In genomic region chr11:60161146-60161874, GRCm38 (mm10) we compare ENCODE assay signal across 8 mouse cellular contexts. TPM values are rescaled to one million over a fixed set of nuclear protein-coding genes. Genes with fewer than 3 reads are reported as not detected.
DNase-seq lines count a peak whose midpoint lies in the region; ATAC-seq and TF ChIP-seq lines count a peak whose summit lies in the region.
"Had no signal": no experiment of that assay in that cellular context is flagged by ENCODE, and none has a peak within 500 bp of the region (broad histone marks: within the 10 kb centered on the region; RNA-seq: fewer than 3 reads in every experiment).

No protein-coding gene starts in this region.

- H3K4me1 ChIP-seq in ES-Bruce4 (ENCODE audit: control insufficient read depth, insufficient read depth, low read length), result peaks cover 11% of the 10 kb centered on the region
- peaks cover 55% of the 10 kb centered on the region for H3K4me1 ChIP-seq in hindbrain, embryonic 12.5 days
- H3K4me1 ChIP-seq in neural tube, embryonic 14.5 days (ENCODE audit: control insufficient read depth, insufficient read depth, low read length), result peaks cover 33% of the 10 kb centered on the region

- H3K4me2 ChIP-seq in hindbrain, embryonic 12.5 days (replicated peaks), result no peak overlapping the region
- H3K4me2 ChIP-seq in neural tube, embryonic 14.5 days (ENCODE audit: low read depth, low read length), result no peak overlapping the region

- no peaks in the 10 kb centered on the region for H3K27me3 ChIP-seq in ES-Bruce4 (ENCODE audit: control insufficient read depth, insufficient read depth, low read length, poor library complexity, severe bottlenecking)
- no peaks in the 10 kb centered on the region for H3K27me3 ChIP-seq in hindbrain, embryonic 12.5 days
- no peaks in the 10 kb centered on the region for H3K27me3 ChIP-seq in neural tube, embryonic 14.5 days (ENCODE audit: control insufficient read depth, insufficient read depth, low read length)

- WGBS in hindbrain, embryonic 12.5 days, result 57% methylated on average over 9 of the region's 9 CpGs
- 50% methylated on average over 9 of the region's 9 CpGs for WGBS in neural tube, embryonic 14.5 days

- TF ChIP-seq EP300 in ES-Bruce4 (IDR thresholded peaks at IDR 0.05; ENCODE audit: insufficient read depth, low read depth, low read length), result peak; percentile 93

- H3K4me3 ChIP-seq in ES-Bruce4 (ENCODE audit: low read depth, low read length), result no peak overlapping the region
- no peak overlapping the region for H3K4me3 ChIP-seq in hindbrain, embryonic 12.5 days
- H3K4me3 ChIP-seq in neural tube, embryonic 14.5 days (ENCODE audit: low read depth, low read length), result no peak overlapping the region

- no peak overlapping the region for H3K9ac ChIP-seq in ES-Bruce4 (ENCODE audit: low read depth, poor library complexity, severe bottlenecking)
- no peak overlapping the region; the same call in 1 of the 2 replicates for H3K9ac ChIP-seq in hindbrain, embryonic 12.5 days
- no peak overlapping the region for H3K9ac ChIP-seq in neural tube, embryonic 14.5 days (replicated peaks; ENCODE audit: low read depth, low read length)

- no peak for TF ChIP-seq POLR2A in ES-Bruce4 (IDR thresholded peaks at IDR 0.05; ENCODE audit: insufficient read depth, low read length)
- no peak for TF ChIP-seq POLR2A in brain, embryonic 14.5 days (IDR thresholded peaks at IDR 0.05; ENCODE audit: borderline replicate concordance, extremely low read depth, insufficient read depth, insufficient read length, poor library complexity, severe bottlenecking)

- no peaks in the 10 kb centered on the region for H3K9me3 ChIP-seq in ES-Bruce4 (replicated peaks; ENCODE audit: control insufficient read depth, insufficient read depth, low read length, poor library complexity, severe bottlenecking)
- no peaks in the 10 kb centered on the region for H3K9me3 ChIP-seq in hindbrain, embryonic 12.5 days (replicated peaks)
- H3K9me3 ChIP-seq in neural tube, embryonic 14.5 days (ENCODE audit: control insufficient read depth, low read length), result no peaks in the 10 kb centered on the region

- no peak for ATAC-seq in hindbrain, embryonic 12.5 days (ENCODE audit: low FRiP score)
- no peak for ATAC-seq in neural tube, embryonic 14.5 days (ENCODE audit: low read depth)

- no peak for TF ChIP-seq CTCF in ES-Bruce4 (IDR thresholded peaks at IDR 0.05; ENCODE audit: low read depth, low read length)
- no peak for TF ChIP-seq CTCF in brain, embryonic 14.5 days (IDR thresholded peaks at IDR 0.05; ENCODE audit: borderline replicate concordance, extremely low read depth, insufficient read depth, insufficient read length)

- H3K36me3 ChIP-seq in ES-Bruce4 (ENCODE audit: control insufficient read depth, insufficient read depth, low read length, poor library complexity, severe bottlenecking), result no peaks in the 10 kb centered on the region
- H3K36me3 ChIP-seq in hindbrain, embryonic 12.5 days, result peaks cover 17% of the 10 kb centered on the region; the same call in 1 of the 2 replicates
- H3K36me3 ChIP-seq in neural tube, embryonic 14.5 days (ENCODE audit: control insufficient read depth, insufficient read depth, low read length), result no peaks in the 10 kb centered on the region

- intact Hi-C loops in left cerebral cortex, postnatal 4 days (cut with DNase I), result no loop called here

- peak; percentile 55 for DNase-seq in brain, embryonic 14.5 days (ENCODE audit: low read depth)
- DNase-seq in ovary, postnatal 36 days (ENCODE audit: low spot score), result no peak
- DNase-seq in kidney, postnatal 36 days, result no peak
- no peak for DNase-seq in left cerebral cortex, postnatal 4 days
- DNase-seq: heart, postnatal 14 days had no signal

- peak overlapping the region; percentile 48 for H3K27ac ChIP-seq in ES-Bruce4 (ENCODE audit: insufficient read depth, low read length)
- peak overlapping the region; percentile 49 for H3K27ac ChIP-seq in hindbrain, embryonic 12.5 days
- H3K27ac ChIP-seq in neural tube, embryonic 14.5 days (ENCODE audit: low read depth, low read length), result peak overlapping the region; percentile 67

RNA-seq across cellular contexts. Expression of gene Rai1, which starts 56.5 kb away (rescaled TPM):
- 21.9 and 27.4 TPM in 2 replicates for polyA plus RNA-seq in ES-Bruce4 (2011; ENCODE audit: insufficient read depth, insufficient read length, low read depth, missing spikeins)
- polyA plus RNA-seq in brain, embryonic 14.5 days (2012; rRNA removed), result 65.8 and 78.4 TPM in 2 replicates
- 40.2 and 43.0 TPM in 2 replicates for polyA plus RNA-seq in hindbrain, embryonic 12.5 days (2016; fragmentation: Nextera tagmentation; extraction: Ambion mirVana)
- polyA plus RNA-seq in neural tube, embryonic 14.5 days (2014; fragmentation: Nextera tagmentation; extraction: Ambion mirVana), result 34.1 and 35.7 TPM in 2 replicates
- 10 to 100 TPM; 85.9 to 92.3 TPM for total RNA-seq in left cerebral cortex, postnatal 4 days (2021)
